Mouse (Mus musculus) CD4-positive, CD25-positive, alpha-beta regulatory T cell (primary cell): Measurements from ENCODE around the gene Dync1li1. TPM values are rescaled to one million over a fixed set of nuclear protein-coding genes. Genes with fewer than 3 reads are reported as not detected.

Experiments used
- polyA plus RNA-seq: library from polyadenylated mRNA; unstranded; fragments of 100-300 nt; shearing (Covaris generic); gene quantifications from one replicate; pipeline ENCODE4 v1.2.1, GENCODE M21; 2017

Gene Dync1li1
- polyA plus RNA-seq = 74.4 TPM

DNA sequence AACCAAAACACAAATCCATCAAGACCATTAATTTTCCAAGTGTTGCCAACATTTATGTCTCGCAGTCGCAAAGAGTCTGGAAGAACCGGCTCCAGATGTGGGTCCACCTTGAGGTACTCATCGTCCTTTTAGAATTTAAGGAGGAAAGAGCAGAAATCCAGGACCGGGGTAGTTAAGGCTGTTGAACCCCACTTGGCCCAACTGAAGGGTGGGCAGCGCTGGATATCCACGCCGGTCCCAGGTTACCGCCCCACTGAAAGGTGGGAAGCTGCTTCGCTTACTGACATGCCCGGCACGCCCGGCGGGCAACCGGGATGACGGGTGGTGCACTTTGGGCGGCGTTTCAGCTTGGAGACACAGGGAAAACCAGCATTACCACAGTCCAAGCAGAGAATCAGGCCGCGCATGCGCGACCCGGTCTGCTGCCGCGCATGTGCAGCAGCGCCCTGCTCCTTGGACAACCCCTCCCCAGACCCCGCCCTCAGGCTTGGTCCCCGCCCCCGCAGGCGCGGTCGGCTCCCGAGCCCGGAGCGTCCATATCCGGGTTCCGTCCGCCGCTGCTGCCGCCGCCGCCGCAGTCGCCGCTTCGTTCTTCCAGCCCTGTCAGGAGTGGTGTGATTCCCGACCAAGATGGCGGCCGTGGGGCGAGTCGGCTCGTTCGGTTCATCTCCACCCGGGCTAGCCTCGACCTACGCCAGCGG, at the start of gene Dync1li1:
Gene Dync1li1 (plus strand): TSS at position 539 of the 701 bp plus-strand sequence.

DNA sequence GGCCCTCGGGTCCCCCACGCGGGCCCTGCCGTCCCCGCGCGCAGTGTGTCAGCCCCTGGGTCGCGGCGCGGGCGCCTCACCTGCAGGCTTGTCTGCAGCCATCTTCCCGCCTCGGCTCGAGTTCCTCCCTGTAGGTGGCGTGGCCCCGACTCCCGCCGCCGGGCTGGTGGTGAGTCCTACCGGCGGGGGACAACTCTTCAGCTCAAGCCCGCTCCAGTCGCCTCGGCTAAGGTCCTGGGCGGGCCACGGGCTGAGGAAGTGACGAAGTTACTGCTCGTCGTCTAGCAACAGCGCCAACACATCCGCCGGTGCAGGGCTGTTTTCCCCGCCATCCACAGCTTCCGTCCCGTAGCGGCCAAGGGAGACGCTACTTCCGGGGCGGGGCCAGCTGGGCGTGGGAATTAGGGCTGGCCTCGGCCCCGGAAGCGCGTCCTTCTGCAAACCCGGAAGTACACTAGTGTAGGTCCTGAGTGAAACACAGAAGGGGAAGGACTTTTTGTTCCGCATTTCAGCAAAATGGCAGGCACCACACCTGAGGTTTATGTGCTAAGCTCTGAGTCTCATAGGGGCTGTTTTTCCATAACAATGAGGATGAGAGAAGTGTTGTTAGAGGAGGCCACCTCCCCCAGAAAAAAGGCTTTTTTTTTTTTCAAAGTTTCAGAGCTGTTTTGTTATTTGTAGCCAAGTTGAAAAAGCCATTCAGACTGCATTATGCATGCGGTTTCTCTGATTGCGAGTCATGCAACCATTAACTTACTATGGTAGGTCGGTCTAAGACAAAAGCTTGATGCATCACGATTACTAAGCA, 48.5 kb upstream of the Dync1li1 start, which contains the start of gene Cnot10:
Gene Cnot10 (minus strand): TSS at position 346 of the 808 bp plus-strand sequence.

DNA sequence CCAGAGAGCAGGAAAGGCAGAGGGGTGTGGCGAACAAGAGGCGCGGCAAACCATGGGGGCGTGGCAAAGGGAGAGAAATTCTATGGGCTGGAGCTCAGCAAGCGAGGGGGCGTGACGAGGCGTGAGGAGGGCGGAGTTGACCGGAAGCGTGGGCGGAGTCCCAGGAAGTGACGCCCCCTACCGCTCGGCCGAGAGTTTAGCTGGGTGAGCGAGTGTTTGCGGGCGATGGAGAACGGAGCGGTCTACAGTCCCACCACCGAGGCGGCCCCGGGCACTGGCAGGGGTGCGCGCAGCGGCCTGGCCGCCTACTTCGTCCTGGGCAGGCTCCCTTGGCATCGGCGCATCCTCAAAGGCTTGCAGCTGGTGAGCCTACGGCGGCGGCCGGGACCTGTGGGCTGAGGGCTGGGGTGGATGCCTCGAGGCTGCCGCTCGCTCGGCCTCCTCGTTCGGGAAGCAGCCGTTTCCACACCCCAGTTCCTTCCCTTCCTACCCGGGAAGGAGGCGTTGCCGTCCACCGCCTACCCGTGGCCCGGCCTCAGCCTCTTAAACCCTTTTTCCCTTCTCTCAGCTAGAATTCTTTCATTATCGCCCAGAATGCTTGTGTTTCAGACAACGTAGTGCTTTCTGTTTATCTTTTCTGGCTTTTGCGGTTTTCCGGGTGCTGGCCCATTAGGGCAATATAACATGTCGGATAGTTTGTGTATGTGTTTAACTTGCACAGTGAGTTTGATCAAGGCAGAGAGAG, 42.6 kb downstream of the Dync1li1 start, which contains the start of gene Cmtm6:
Gene Cmtm6 (plus strand): TSS at position 106 of the 745 bp plus-strand sequence.

Other genes starting within 250 kb of the Dync1li1 start
- 26.5 TPM for gene Ccr4, start 183.9 kb upstream of the Dync1li1 start, polyA plus RNA-seq
- not detected for gene C130032M10Rik, start 173.1 kb upstream of the Dync1li1 start, polyA plus RNA-seq
- 0.02 TPM for gene Trim71, start 124.4 kb upstream of the Dync1li1 start, polyA plus RNA-seq
- gene Cnot10, start 48.6 kb upstream of the Dync1li1 start, polyA plus RNA-seq = 54.5 TPM
- gene Cmtm6, start 42.3 kb downstream of the Dync1li1 start, polyA plus RNA-seq = 210 TPM
- gene Cmtm7, start 93.1 kb downstream of the Dync1li1 start, polyA plus RNA-seq = 191 TPM
- gene Cmtm8, start 155.4 kb downstream of the Dync1li1 start, polyA plus RNA-seq = 0.17 TPM
- gene Gpd1l, start 245.2 kb downstream of the Dync1li1 start, polyA plus RNA-seq = 33.8 TPM